Mouse (Mus musculus): ENCODE data around the gene Aipl1. TPM values are rescaled to one million over a fixed set of nuclear protein-coding genes. Genes with fewer than 3 reads are reported as not detected.
A peak's percentile ranks its signal among the peaks of the same experiment; 100 is the strongest.

The Aipl1 gene
- polyA plus RNA-seq, 1 experiment from 2014 or later, result 0.09 TPM

- Histone ChIP-seq H3K4me1 (ENCODE audit: control insufficient read depth, insufficient read depth, low read length) (peaks cover 23% of the 10 kb centered on the region), H3K4me2 (replicated peaks; ENCODE audit: low read depth, low read length) (peak overlapping the region; percentile 73), H3K27me3 (ENCODE audit: control insufficient read depth, insufficient read depth, low read length) (no peaks in the 10 kb centered on the region), H3K4me3 (ENCODE audit: low read length) (peak overlapping the region; percentile 70), H3K9ac (ENCODE audit: low read depth, low read length) (peak overlapping the region; percentile 63), H3K27ac (ENCODE audit: low read depth, low read length) (no peak overlapping the region), H3K9me3 (ENCODE audit: control insufficient read depth, low read length) (no peaks in the 10 kb centered on the region), H3K36me3 (ENCODE audit: control insufficient read depth, insufficient read depth, low read length) (peaks cover 19% of the 10 kb centered on the region)
- ATAC-seq (ENCODE audit: low FRiP score, low TSS enrichment), result no peak
- 1% methylated on average over 14 of the region's 14 CpGs for WGBS
Observed at GRCm38 (mm10) chr11:72042631-72043030, 5.3 kb upstream of the Aipl1 start.

- no peaks in the 10 kb centered on the region for H3K9me3 ChIP-seq (ENCODE audit: control insufficient read depth, low read length)
- peaks cover 19% of the 10 kb centered on the region for H3K36me3 ChIP-seq (ENCODE audit: control insufficient read depth, insufficient read depth, low read length)
- H3K27ac ChIP-seq (ENCODE audit: low read depth, low read length), result peak within 1 kb of the TSS; percentile 45
- H3K9ac ChIP-seq (ENCODE audit: low read depth, low read length), result peak within 1 kb of the TSS; percentile 63
- H3K27me3 ChIP-seq (ENCODE audit: control insufficient read depth, insufficient read depth, low read length), result no peaks in the 10 kb centered on the region
- H3K4me1 ChIP-seq (ENCODE audit: control insufficient read depth, insufficient read depth, low read length), result peaks cover 23% of the 10 kb centered on the region
- peak; percentile 91 for ATAC-seq (ENCODE audit: low FRiP score, low TSS enrichment)
- under 1% methylated on average over 52 of the region's 52 CpGs for WGBS
- peak within 1 kb of the TSS; percentile 73 for H3K4me2 ChIP-seq (replicated peaks; ENCODE audit: low read depth, low read length)
- peak within 1 kb of the TSS; percentile 70 for H3K4me3 ChIP-seq (ENCODE audit: low read length)
Observed at GRCm38 (mm10) chr11:72041768-72042607, 4.7 kb upstream of the Aipl1 start, which contains the start of gene Pimreg. TSS of gene Pimreg (plus strand) at chr11:72042032.

- ATAC-seq (ENCODE audit: low FRiP score, low TSS enrichment), result peak; percentile 14; the same call in 1 of the 2 replicates
- peaks cover 23% of the 10 kb centered on the region for H3K4me1 ChIP-seq (ENCODE audit: control insufficient read depth, insufficient read depth, low read length)
- 14% methylated on average over 6 of the region's 6 CpGs for WGBS
- H3K36me3 ChIP-seq (ENCODE audit: control insufficient read depth, insufficient read depth, low read length), result peaks cover 18% of the 10 kb centered on the region
- H3K9ac ChIP-seq (ENCODE audit: low read depth, low read length), result 0 out of 2 replicates have a peak overlapping the region, but pooled peaks have one; percentile 8
- peak overlapping the region; percentile 73 for H3K4me2 ChIP-seq (replicated peaks; ENCODE audit: low read depth, low read length)
- H3K9me3 ChIP-seq (ENCODE audit: control insufficient read depth, low read length), result no peaks in the 10 kb centered on the region
- H3K27me3 ChIP-seq (ENCODE audit: control insufficient read depth, insufficient read depth, low read length), result no peaks in the 10 kb centered on the region
- H3K4me3 ChIP-seq (ENCODE audit: low read length), result peak overlapping the region; percentile 70
- H3K27ac ChIP-seq (ENCODE audit: low read depth, low read length), result peak overlapping the region; percentile 45
Observed at GRCm38 (mm10) chr11:72041290-72041767, 4.0 kb upstream of the Aipl1 start.

GRCm38 (mm10) chr11:72039599-72040386 lies 2.5 kb upstream of the Aipl1 start:
- Histone ChIP-seq H3K4me1 (ENCODE audit: control insufficient read depth, insufficient read depth, low read length) (peaks cover 23% of the 10 kb centered on the region), H3K27ac (ENCODE audit: low read depth, low read length) (no peak overlapping the region), H3K4me3 (ENCODE audit: low read length) (no peak overlapping the region), H3K36me3 (ENCODE audit: control insufficient read depth, insufficient read depth, low read length) (peaks cover 2% of the 10 kb centered on the region; the same call in 1 of the 2 replicates), H3K9ac (ENCODE audit: low read depth, low read length) (no peak overlapping the region), H3K9me3 (ENCODE audit: control insufficient read depth, low read length) (no peaks in the 10 kb centered on the region), H3K4me2 (replicated peaks; ENCODE audit: low read depth, low read length) (no peak overlapping the region), H3K27me3 (ENCODE audit: control insufficient read depth, insufficient read depth, low read length) (no peaks in the 10 kb centered on the region)
- ATAC-seq (ENCODE audit: low FRiP score, low TSS enrichment), result no peak
- WGBS, result 40% methylated on average over 16 of the region's 16 CpGs

GRCm38 (mm10) chr11:72037996-72038395 lies 687 bp upstream of the Aipl1 start:
- WGBS, result 5% methylated on average over 4 of the region's 4 CpGs
- Histone ChIP-seq H3K27me3 (ENCODE audit: control insufficient read depth, insufficient read depth, low read length) (no peaks in the 10 kb centered on the region; the same call in 1 of the 2 replicates), H3K4me2 (replicated peaks; ENCODE audit: low read depth, low read length) (no peak overlapping the region), H3K27ac (ENCODE audit: low read depth, low read length) (no peak overlapping the region), H3K4me1 (ENCODE audit: control insufficient read depth, insufficient read depth, low read length) (peaks cover 16% of the 10 kb centered on the region), H3K9ac (ENCODE audit: low read depth, low read length) (no peak overlapping the region), H3K36me3 (ENCODE audit: control insufficient read depth, insufficient read depth, low read length) (no peaks in the 10 kb centered on the region), H3K4me3 (ENCODE audit: low read length) (no peak overlapping the region), H3K9me3 (ENCODE audit: control insufficient read depth, low read length) (no peaks in the 10 kb centered on the region)
- no peak for ATAC-seq (ENCODE audit: low FRiP score, low TSS enrichment)

- peaks cover 10% of the 10 kb centered on the region for H3K27me3 ChIP-seq (ENCODE audit: control insufficient read depth, insufficient read depth, low read length)
- H3K36me3 ChIP-seq (ENCODE audit: control insufficient read depth, insufficient read depth, low read length), result no peaks in the 10 kb centered on the region
- no peaks in the 10 kb centered on the region for H3K4me1 ChIP-seq (ENCODE audit: control insufficient read depth, insufficient read depth, low read length)
- no peak overlapping the region for H3K27ac ChIP-seq (ENCODE audit: low read depth, low read length)
- no peak for ATAC-seq (ENCODE audit: low FRiP score, low TSS enrichment)
- 87% methylated on average over 3 of the region's 3 CpGs for WGBS
- no peak overlapping the region for H3K4me2 ChIP-seq (replicated peaks; ENCODE audit: low read depth, low read length)
- no peak overlapping the region for H3K9ac ChIP-seq (ENCODE audit: low read depth, low read length)
- H3K4me3 ChIP-seq (ENCODE audit: low read length), result no peak overlapping the region
- no peaks in the 10 kb centered on the region for H3K9me3 ChIP-seq (ENCODE audit: control insufficient read depth, low read length)
Observed at GRCm38 (mm10) chr11:72032589-72032988, 4.7 kb downstream of the Aipl1 start.

GRCm38 (mm10) chr11:72032091-72032490 lies 5.2 kb downstream of the Aipl1 start:
- no peak for ATAC-seq (ENCODE audit: low FRiP score, low TSS enrichment)
- no peak overlapping the region for H3K4me2 ChIP-seq (replicated peaks; ENCODE audit: low read depth, low read length)
- no peaks in the 10 kb centered on the region for H3K9me3 ChIP-seq (ENCODE audit: control insufficient read depth, low read length)
- H3K4me1 ChIP-seq (ENCODE audit: control insufficient read depth, insufficient read depth, low read length), result no peaks in the 10 kb centered on the region
- no peak overlapping the region for H3K4me3 ChIP-seq (ENCODE audit: low read length)
- WGBS, result 77% methylated on average over 4 of the region's 4 CpGs
- no peak overlapping the region for H3K27ac ChIP-seq (ENCODE audit: low read depth, low read length)
- H3K9ac ChIP-seq (ENCODE audit: low read depth, low read length), result no peak overlapping the region
- H3K27me3 ChIP-seq (ENCODE audit: control insufficient read depth, insufficient read depth, low read length), result peaks cover 10% of the 10 kb centered on the region
- no peaks in the 10 kb centered on the region for H3K36me3 ChIP-seq (ENCODE audit: control insufficient read depth, insufficient read depth, low read length)

- ATAC-seq (ENCODE audit: low FRiP score, low TSS enrichment), result no peak
- WGBS, result 90% methylated on average over 7 of the region's 7 CpGs
Observed at GRCm38 (mm10) chr11:72031353-72031752, 6.0 kb downstream of the Aipl1 start.

More at GRCm38 (mm10) chr11:72031353-72031752, 6.0 kb downstream of the Aipl1 start:
- Histone ChIP-seq H3K4me1 (ENCODE audit: control insufficient read depth, insufficient read depth, low read length) (no peaks in the 10 kb centered on the region), H3K4me3 (ENCODE audit: low read length) (no peak overlapping the region), H3K9me3 (ENCODE audit: control insufficient read depth, low read length) (no peaks in the 10 kb centered on the region), H3K27me3 (ENCODE audit: control insufficient read depth, insufficient read depth, low read length) (peaks cover 10% of the 10 kb centered on the region), H3K27ac (ENCODE audit: low read depth, low read length) (no peak overlapping the region), H3K9ac (ENCODE audit: low read depth, low read length) (no peak overlapping the region), H3K36me3 (ENCODE audit: control insufficient read depth, insufficient read depth, low read length) (no peaks in the 10 kb centered on the region), H3K4me2 (replicated peaks; ENCODE audit: low read depth, low read length) (no peak overlapping the region)
